Mouse (Mus musculus) cerebellum, adult 2 months (tissue): ENCODE data around the gene Abca8b.

ENCODE experiments used
- CTCF ChIP-seq: fragments of 200-500 bp; IDR thresholded peaks from 2 replicates; pipeline ENCODE4 v1.5.1; 2011; ENCODE audit warnings: low read depth, mild to moderate bottlenecking, control low read depth, low read length, moderate library complexity, borderline replicate concordance; ENCODE audit not compliant: insufficient read depth
- POLR2A ChIP-seq: fragments of 200-500 bp; IDR thresholded peaks from 2 replicates; pipeline ENCODE4 v1.6.1; 2011; ENCODE audit warnings: low read length, control low read depth, borderline replicate concordance; ENCODE audit not compliant: insufficient read depth

DNA sequence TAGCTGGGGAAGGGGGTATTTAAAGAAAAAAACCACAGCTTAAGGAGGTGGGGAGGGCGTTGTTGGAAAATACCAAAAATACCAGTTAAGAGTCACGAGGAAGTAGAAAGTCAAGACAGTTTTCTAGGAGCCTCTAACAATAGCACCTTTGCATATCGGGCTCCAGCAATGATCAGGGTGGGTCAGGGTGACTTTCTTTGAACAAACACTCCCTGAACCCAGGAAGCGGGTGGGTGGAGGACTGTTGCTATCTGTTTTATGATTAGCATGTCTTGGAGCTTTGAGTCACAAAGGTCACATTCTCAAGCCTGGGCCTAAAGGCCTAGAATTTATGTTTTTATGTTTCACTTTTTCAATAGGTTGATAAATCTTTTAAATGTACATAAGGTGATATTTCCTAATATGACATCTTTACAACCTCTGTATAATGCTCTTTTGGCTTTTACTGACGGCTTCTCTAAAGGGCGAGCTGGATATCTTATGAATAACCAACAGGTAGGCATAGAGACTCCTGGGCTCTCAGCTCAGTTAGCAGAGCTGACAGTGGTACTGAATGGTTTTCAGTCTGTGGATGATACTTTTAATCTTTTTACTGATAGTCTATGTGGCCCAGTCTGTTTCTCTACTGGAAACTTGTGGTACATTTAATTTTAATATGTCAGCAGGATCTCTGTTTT, 96.7 kb downstream of the Abca8b start:
- TF ChIP-seq CTCF (no peak), POLR2A (no peak)
